Mouse (Mus musculus): ENCODE data around the gene Sema4c.

- TF ChIP-seq GATA1 (IDR thresholded peaks at IDR 0.05; ENCODE audit: borderline replicate concordance, low read length) (no peak), FLI1 (IDR thresholded peaks at IDR 0.05; ENCODE audit: low read length) (no peak)
Observed at GRCm38 (mm10) chr1:36548771-36549170, 9.4 kb downstream of the Sema4c start.
